Mouse (Mus musculus): ENCODE data around the gene Spib. TPM values are rescaled to one million over a fixed set of nuclear protein-coding genes. Genes with fewer than 3 reads are reported as not detected.

The Spib gene
- polyA plus RNA-seq, 1 experiment from 2014 or later: not detected

GRCm38 (mm10) chr7:44534242-44534641 lies 2.4 kb upstream of the Spib start:
- Histone ChIP-seq H3K4me3 (no peak overlapping the region), H3K36me3 (peaks cover 74% of the 10 kb centered on the region), H3K9ac (no peak overlapping the region), H3K4me2 (no peak overlapping the region), H3K27me3 (replicated peaks) (peaks cover 5% of the 10 kb centered on the region; the same call in 1 of the 2 replicates), H3K4me1 (peaks cover 15% of the 10 kb centered on the region), H3K27ac (no peak overlapping the region), H3K9me3 (replicated peaks) (no peaks in the 10 kb centered on the region)
- 81% methylated on average over 13 of the region's 13 CpGs for WGBS (ENCODE audit: insufficient replicate concordance)
- ATAC-seq: no peak; the same call in 1 of the 2 replicates

DNA sequence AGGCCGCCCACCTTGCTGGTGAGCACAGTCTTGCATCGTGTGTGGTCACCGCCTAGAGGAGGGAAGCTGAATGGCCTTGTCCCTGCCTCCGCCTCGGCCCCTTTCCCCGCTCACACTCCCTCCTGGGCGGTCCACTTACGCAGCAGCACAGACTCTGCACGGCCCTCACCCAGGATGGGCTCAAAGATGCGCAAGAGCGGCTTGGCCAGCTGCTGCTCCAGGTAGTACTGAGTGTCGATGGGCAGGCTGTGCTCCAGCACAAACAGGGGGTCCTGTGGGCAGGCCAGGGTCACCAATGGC lies 1.8 kb upstream of the Spib start:
- WGBS (ENCODE audit: insufficient replicate concordance): 88% methylated on average over 12 of the region's 12 CpGs
- H3K36me3 ChIP-seq: peaks cover 68% of the 10 kb centered on the region

DNA sequence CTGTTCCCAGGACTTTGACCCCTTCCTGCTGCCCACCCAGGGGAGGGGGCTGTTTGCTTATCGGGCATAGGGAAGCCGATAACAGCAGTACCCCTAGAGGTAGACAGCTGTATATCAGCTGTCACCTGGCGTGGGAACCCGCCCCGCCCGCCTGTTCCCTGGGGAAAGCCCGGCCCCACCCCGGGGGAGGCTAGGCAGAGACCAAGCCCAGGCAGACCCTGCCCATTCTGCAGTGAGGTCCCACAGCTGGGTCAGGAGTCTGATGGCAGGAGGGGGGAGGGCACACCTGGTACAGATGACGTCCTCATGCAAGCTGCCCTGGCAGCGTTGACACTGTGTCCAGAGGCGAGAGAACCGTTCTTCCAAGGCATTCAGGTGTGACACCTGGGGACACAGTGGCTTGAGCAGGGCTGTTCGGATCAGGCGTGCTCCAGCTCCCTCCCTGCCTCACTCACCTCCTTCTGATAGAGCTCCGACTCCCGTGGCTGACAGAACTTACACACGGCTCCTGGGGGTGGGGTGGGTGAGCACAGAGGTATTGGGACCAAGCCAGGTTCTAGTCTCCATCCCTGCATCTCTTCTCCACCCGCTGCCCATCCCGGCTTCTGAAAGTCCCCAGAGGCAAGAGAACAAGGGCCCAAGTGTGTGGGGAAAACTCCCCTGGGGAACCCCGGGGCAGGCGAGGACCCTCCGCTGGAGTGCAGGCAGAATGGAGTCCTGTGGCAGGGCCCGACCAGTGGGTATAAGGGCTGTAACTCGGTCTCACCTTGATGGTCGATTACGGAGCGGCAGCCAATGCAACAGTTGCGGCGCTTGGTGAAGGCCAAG lies 1.3 kb upstream of the Spib start:
- H3K4me3 ChIP-seq: no peak overlapping the region
- no peak overlapping the region for H3K9ac ChIP-seq
- no peak for ATAC-seq
- no peak overlapping the region for H3K4me2 ChIP-seq
- H3K9me3 ChIP-seq (replicated peaks): no peaks in the 10 kb centered on the region
- WGBS (ENCODE audit: insufficient replicate concordance): 75% methylated on average over 29 of the region's 29 CpGs
- peaks cover 16% of the 10 kb centered on the region; the same call in 1 of the 2 replicates for H3K27me3 ChIP-seq (replicated peaks)
- H3K4me1 ChIP-seq: peaks cover 18% of the 10 kb centered on the region
- peaks cover 63% of the 10 kb centered on the region for H3K36me3 ChIP-seq
- no peak overlapping the region for H3K27ac ChIP-seq

More for the DNA sequence above, 1.8 kb upstream of the Spib start:
- Histone ChIP-seq H3K27ac (no peak overlapping the region), H3K4me2 (no peak overlapping the region), H3K9ac (no peak overlapping the region), H3K4me3 (no peak overlapping the region), H3K9me3 (replicated peaks) (no peaks in the 10 kb centered on the region), H3K4me1 (peaks cover 15% of the 10 kb centered on the region), H3K27me3 (replicated peaks) (peaks cover 11% of the 10 kb centered on the region; the same call in 1 of the 2 replicates)
- ATAC-seq: no peak

GRCm38 (mm10) chr7:44531207-44531606 lies 664 bp downstream of the Spib start:
- 30% methylated on average over 5 of the region's 5 CpGs for WGBS (ENCODE audit: insufficient replicate concordance)
- Histone ChIP-seq H3K36me3 (peaks cover 43% of the 10 kb centered on the region), H3K9me3 (replicated peaks) (no peaks in the 10 kb centered on the region), H3K4me2 (no peak overlapping the region), H3K4me3 (no peak overlapping the region), H3K4me1 (peaks cover 26% of the 10 kb centered on the region), H3K9ac (no peak overlapping the region), H3K27ac (no peak overlapping the region; the same call in 1 of the 2 replicates), H3K27me3 (replicated peaks) (peaks cover 28% of the 10 kb centered on the region)
- ATAC-seq: no peak

- 66% methylated on average over 3 of the region's 3 CpGs for WGBS (ENCODE audit: insufficient replicate concordance)
Observed at GRCm38 (mm10) chr7:44530507-44530906, 1.4 kb downstream of the Spib start.

GRCm38 (mm10) chr7:44529518-44529917 lies 2.4 kb downstream of the Spib start:
- Histone ChIP-seq H3K4me1 (peaks cover 26% of the 10 kb centered on the region), H3K4me2 (no peak overlapping the region), H3K4me3 (no peak overlapping the region), H3K9ac (no peak overlapping the region), H3K27ac (no peak overlapping the region), H3K36me3 (peaks cover 26% of the 10 kb centered on the region), H3K9me3 (replicated peaks) (no peaks in the 10 kb centered on the region), H3K27me3 (replicated peaks) (peaks cover 45% of the 10 kb centered on the region)
- 64% methylated on average over 5 of the region's 5 CpGs for WGBS (ENCODE audit: insufficient replicate concordance)
- ATAC-seq: no peak

More at GRCm38 (mm10) chr7:44530507-44530906, 1.4 kb downstream of the Spib start:
- no peak overlapping the region for H3K4me3 ChIP-seq
- H3K9ac ChIP-seq: no peak overlapping the region
- no peak overlapping the region for H3K4me2 ChIP-seq
- peaks cover 26% of the 10 kb centered on the region for H3K4me1 ChIP-seq
- peaks cover 35% of the 10 kb centered on the region for H3K27me3 ChIP-seq (replicated peaks)
- H3K9me3 ChIP-seq (replicated peaks): no peaks in the 10 kb centered on the region
- H3K36me3 ChIP-seq: peaks cover 36% of the 10 kb centered on the region
- H3K27ac ChIP-seq: no peak overlapping the region
- no peak for ATAC-seq

DNA sequence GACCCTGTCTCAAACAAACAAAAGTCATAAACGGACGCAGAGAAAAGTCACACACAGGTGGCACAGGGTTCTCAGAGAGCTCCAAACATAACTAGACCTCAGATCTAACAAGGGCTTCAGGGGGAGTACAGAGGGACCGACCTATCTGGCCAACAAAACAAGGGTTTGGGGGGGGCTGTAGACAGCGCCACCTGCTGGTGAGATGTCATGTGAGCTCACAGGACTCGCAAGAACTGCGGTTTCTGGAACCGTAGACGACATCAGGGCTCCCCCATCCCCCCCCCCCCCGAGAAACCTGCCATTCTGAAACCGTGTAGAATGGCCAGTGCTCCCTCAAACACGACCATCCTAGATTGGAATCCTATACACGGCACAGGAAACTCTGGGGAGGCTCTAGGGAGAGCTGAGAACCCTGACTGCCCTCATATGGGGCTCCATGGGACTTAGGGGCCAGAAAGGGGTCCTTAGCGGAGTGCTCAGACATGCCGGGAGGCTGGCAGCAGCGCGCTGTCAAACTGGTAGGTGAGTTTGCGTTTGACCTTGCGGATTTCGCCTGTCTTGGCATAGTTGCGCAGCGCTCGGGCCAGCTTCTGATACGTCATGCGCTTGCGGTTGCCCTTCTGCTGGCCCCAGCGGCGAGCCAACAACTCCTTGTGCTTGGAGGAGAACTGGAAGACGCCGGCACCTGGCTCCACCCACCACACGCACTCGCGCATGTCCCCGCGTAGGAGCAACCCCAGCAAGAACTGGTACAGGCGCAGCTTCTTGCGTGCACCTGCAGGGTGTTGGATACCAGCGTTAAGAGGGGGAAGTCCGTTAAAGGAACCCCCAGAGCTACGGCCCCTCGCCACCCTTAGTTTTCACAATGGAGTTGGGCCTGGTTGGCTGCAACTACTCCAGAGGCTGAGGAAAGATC lies 4.1 kb downstream of the Spib start:
- Histone ChIP-seq H3K27me3 (replicated peaks) (peaks cover 63% of the 10 kb centered on the region), H3K36me3 (peaks cover 9% of the 10 kb centered on the region), H3K4me3 (peak overlapping the region; percentile 56), H3K4me1 (peaks cover 20% of the 10 kb centered on the region), H3K27ac (no peak overlapping the region), H3K9me3 (replicated peaks) (no peaks in the 10 kb centered on the region), H3K9ac (peak overlapping the region; percentile 58), H3K4me2 (peak overlapping the region; percentile 86)
- peak; percentile 63; the same call in 1 of the 2 replicates for ATAC-seq
- WGBS (ENCODE audit: insufficient replicate concordance): 5% methylated on average over 40 of the region's 40 CpGs

DNA sequence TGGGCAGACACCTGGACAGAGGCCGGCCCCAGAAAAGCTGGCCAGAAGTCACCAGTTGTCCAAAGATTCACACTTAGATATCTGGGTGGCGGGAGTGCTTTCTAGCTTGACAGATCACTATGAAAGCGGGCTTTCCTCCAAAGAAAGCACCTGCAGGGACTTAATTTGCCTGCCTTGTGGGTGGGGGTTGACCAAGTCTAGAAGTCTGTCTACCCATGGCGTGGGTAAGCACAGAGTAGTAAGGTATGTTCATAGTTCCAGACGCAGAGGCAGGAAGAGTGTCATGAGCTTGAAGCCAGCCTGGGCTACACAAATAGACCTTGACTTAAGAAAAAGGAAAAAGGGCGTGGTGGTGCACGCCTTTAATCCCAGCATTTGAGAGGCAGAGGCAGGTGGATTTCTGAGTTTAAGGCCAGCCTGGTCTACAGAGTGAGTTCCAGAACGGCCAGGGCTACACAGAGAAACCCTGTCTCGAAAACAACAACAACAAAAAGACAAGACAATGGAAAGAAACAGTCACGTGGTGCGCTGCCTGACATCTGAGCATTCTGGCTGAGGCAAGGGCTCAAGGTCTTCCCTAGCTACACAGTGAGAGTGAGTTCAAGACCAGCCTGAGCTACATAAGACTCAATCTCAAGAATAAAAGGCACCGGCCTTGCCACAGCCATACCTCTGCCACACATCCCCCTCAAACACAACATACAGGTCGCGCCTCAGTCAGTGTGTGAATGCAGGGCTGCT lies 5.3 kb downstream of the Spib start:
- 73% methylated on average over 14 of the region's 14 CpGs for WGBS (ENCODE audit: insufficient replicate concordance)
- H3K36me3 ChIP-seq: no peaks in the 10 kb centered on the region
- no peak for ATAC-seq
- no peak overlapping the region for H3K27ac ChIP-seq
- H3K9me3 ChIP-seq (replicated peaks): no peaks in the 10 kb centered on the region
- H3K27me3 ChIP-seq (replicated peaks): peaks cover 75% of the 10 kb centered on the region
- no peak overlapping the region for H3K4me2 ChIP-seq
- H3K4me1 ChIP-seq: peaks cover 12% of the 10 kb centered on the region
- H3K9ac ChIP-seq: no peak overlapping the region
- H3K4me3 ChIP-seq: no peak overlapping the region

DNA sequence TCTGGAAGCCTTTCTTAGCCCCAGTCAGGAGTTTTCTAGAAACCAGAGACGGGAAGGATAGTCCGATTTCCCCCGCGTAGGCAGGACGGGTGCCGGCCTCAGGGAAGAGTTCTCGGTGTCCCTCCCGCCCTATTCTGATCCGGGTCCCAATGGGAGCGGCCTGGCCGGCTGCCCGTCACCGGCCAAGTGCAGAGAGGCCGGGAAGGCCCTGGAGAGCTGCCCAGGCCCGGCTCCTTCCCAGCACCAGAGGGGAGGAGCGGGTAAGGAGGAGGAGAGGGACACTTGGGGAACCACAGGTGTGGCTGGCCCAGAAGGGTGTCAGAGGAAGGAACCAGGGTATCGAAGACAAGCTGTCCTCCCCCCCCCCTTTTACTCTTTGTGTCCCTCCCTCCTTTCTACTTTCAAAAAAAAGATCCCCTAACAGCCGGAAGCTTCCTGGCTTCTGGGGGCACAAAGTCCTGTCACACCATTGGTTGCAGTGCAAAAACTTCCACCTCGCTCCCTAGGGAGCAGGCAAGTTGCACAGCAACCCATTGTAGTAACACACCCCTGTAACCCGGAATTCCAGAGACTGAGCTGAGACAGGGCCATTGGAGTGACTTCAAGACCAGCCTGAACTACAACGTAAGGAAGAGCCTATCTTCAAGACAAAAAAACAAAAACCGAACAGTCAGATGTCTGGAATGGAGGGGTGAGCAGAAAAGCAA lies 6.6 kb downstream of the Spib start:
- Histone ChIP-seq H3K27ac (no peak overlapping the region), H3K4me3 (no peak overlapping the region), H3K9ac (no peak overlapping the region), H3K4me1 (peaks cover 13% of the 10 kb centered on the region), H3K9me3 (replicated peaks) (no peaks in the 10 kb centered on the region), H3K36me3 (no peaks in the 10 kb centered on the region), H3K4me2 (no peak overlapping the region), H3K27me3 (replicated peaks) (peaks cover 86% of the 10 kb centered on the region)
- ATAC-seq: no peak
- 21% methylated on average over 22 of the region's 22 CpGs for WGBS (ENCODE audit: insufficient replicate concordance)

DNA sequence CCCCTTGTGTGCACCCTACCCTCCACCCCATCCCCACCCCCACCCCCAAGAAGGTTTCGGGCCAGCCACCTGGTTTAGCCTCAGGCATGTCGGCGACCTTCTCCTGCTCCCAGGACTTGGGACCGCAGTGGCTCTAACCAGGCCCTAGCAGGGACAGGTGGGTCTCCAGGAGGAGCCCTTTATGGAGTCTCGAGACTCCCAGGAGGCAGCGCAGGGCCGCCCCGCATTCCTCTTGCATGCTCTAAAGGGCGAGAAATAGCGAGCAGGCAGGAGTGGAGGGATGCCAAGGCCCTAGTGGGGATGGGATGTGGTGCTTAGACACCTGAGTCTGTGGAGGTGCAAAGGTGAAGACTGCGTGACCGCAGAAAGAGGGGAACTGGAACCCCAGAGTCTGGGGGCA lies 7.4 kb downstream of the Spib start, which contains the start of gene Mybpc2:
Mybpc2 (minus strand) TSS at position 155 of the 400 bp plus-strand sequence.
- no peak for ATAC-seq
- WGBS (ENCODE audit: insufficient replicate concordance): 24% methylated on average over 12 of the region's 12 CpGs
- Histone ChIP-seq H3K9me3 (replicated peaks) (no peaks in the 10 kb centered on the region), H3K27ac (no peak within 1 kb of the TSS), H3K4me1 (peaks cover 13% of the 10 kb centered on the region), H3K27me3 (replicated peaks) (peaks cover 89% of the 10 kb centered on the region), H3K4me2 (no peak within 1 kb of the TSS), H3K36me3 (no peaks in the 10 kb centered on the region), H3K9ac (no peak within 1 kb of the TSS), H3K4me3 (no peak within 1 kb of the TSS)

GRCm38 (mm10) chr7:44523056-44523455 lies 8.8 kb downstream of the Spib start:
- no peak overlapping the region for H3K27ac ChIP-seq
- H3K4me1 ChIP-seq: peaks cover 10% of the 10 kb centered on the region
- H3K9me3 ChIP-seq (replicated peaks): no peaks in the 10 kb centered on the region
- no peak overlapping the region for H3K4me3 ChIP-seq
- ATAC-seq: no peak
- H3K9ac ChIP-seq: no peak overlapping the region
- peaks cover 79% of the 10 kb centered on the region for H3K27me3 ChIP-seq (replicated peaks)
- H3K36me3 ChIP-seq: no peaks in the 10 kb centered on the region
- 47% methylated on average over 2 of the region's 2 CpGs for WGBS (ENCODE audit: insufficient replicate concordance)
- no peak overlapping the region for H3K4me2 ChIP-seq
